Mouse (Mus musculus): Measurements from ENCODE around the gene Fam213b.

Fam213b gene

DNA sequence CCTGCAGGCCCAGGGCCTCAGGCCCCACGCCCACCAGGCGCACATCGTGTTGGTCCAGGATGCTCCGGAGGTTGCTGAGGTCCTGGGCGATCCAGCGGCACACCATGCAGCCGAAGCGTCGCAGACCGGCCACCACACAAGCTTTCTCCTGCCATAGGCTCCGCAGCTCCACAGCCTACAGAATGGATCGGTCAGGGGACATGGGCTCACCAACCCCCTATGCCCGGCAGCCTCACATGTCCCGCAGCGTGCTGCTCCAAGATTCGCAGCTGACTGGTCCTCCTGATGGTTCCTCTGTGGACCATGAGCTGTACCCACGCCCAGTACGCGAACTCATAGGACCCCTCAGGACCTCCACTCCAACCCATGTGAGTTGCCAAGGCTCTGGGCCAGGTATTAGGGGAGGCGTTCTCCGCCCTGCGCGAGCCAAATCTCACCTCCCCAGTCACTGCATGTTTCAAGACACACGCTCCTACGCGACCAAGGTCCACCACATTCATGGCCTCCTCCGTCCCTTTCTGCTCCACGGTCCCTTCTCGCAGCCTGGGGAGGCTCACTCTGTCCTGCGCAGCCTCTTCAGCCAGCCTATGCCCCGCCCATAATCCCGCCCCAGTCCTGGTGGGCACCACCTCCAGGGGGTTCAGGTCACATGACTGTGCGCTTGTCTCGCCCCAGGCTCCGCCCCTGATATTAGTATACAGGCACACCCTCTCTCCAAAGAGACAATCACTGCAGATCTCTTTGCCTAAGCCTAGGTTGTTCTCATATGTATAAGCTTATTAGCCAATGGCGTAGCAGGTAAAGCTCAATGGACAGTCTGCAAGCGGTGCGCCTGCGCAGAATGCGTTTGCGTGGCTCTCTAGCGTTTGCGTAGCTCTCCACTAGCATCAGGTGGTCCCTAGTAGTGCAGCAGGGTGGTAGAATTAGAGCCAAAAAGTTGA, at the start of gene Fam213b:
Fam213b (minus strand) TSS at position 630 of the 941 bp plus-strand sequence.
- peak; percentile 96 for DNase-seq (ENCODE audit: low read depth, low spot score)

DNA sequence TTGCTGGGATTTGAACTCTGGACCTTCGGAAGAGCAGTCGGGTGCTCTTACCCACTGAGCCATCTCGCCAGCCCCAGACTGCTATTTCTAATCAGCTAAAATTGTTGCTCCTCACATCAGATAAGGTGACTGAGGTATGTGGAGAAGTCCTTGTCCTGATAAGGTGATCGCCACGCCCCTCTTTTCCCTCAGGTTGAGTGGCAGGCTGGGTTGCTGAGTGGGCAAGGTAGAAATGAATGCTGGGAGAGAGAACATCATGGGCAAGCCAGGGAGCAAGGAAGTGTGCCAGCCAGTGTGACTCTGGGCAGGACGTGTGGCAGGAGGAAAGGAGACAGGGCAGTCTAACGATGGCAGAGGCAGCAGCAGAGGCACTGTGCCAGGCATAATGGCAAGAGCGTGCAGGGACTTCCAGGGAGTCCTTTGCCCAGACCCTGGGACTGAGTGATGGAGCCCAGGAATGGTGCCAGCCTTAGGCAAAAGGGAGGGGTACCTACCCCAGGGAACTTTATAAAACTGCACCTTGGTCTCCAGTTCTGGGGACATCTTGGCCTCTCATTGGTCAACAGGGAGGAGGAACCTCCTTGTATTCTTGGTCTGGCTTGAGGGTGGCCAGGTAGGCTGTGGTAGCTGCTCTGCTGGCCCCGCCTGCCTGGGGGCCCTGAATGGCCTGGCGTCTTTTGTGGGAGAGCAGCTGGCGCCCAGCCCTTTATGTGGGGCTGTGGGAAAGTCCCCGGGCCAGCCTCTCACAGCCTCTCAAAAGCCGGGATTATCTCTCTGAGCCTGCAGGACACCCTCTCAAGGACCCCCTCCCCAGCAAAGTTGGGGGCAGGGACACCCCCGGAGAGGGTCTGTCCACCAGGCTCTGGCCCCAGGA, 49.4 kb upstream of the Fam213b start:
- DNase-seq (ENCODE audit: low read depth, low spot score) = no peak

DNA sequence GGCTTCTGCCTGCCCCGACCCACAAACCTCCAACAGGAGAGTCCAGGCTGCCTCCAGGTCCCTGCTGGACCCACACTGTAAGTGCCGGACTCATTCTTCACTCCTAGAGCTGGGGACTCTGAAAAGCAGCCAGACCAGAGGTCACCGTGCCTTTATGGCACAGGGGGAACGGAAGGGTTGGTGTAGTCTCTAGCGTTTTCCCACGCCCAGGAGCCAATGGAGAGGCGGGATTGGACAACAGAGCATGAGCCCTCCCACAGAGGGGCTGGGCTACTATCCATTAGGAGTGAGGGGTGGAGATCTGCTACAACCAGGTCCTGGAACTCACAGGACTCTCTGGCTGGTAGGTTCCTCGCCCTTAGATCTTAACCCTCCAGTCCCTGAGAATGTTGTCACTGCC, 47.4 kb upstream of the Fam213b start:
- DNase-seq (ENCODE audit: low read depth, low spot score) = no peak

DNA sequence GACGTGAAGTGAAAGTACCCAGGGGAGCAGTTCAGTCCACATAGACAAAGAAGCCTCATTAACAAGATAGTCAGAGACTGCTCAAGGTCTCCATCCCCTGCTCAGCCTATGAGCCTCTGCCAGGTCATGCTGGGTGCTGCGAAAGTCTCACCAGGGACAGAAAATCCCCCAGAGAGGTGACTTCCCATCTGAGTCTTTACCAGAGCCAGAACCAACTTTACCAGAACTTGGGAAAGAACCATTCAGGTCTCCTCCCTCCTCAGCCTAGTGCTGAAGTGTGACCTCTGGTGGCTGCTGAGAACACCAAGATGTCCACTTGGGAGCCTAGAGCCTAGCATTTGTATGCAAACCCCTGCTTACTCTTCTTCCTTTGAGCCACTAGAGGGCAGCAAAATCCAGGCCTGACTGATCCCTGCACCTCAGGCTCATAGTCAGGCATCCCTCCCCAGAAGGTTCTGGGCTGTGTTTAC, 45.2 kb upstream of the Fam213b start:
- peak; percentile 93 for DNase-seq (ENCODE audit: low read depth, low spot score)

DNA sequence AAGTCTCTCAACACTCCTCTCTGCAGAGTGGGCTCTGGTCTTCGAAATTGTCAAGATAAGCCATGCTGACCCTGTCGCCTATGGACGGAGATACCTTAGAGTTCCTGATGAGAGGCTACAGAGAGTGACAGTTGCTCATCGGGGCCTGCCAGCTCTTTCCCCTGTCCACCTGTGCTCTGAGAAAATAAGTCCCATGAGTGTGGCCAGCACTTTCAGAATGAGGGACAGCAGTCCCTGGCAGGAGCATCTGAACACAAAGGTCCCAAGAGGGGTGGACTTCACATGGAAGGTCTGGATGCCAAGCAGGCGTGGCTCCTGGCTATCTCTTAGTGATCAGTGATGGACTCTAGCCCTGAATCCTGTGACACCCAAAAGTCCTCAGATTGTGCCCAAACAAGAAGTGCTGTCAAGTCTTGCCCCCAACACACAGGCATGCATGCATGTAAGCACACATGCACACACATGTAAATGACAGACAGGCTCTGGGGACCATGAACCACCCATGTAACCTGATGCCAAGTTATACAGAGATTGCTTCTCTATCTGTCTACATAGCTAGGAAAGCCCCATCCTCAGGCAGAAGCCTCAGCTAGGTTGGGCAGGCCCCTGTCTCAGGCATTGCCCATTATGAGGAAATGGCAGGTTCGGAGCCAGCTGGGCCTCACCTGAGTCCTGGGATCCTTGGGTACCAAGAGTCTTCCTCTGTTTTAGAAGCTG, 44.5 kb upstream of the Fam213b start:
- DNase-seq (ENCODE audit: low read depth, low spot score) = no peak

DNA sequence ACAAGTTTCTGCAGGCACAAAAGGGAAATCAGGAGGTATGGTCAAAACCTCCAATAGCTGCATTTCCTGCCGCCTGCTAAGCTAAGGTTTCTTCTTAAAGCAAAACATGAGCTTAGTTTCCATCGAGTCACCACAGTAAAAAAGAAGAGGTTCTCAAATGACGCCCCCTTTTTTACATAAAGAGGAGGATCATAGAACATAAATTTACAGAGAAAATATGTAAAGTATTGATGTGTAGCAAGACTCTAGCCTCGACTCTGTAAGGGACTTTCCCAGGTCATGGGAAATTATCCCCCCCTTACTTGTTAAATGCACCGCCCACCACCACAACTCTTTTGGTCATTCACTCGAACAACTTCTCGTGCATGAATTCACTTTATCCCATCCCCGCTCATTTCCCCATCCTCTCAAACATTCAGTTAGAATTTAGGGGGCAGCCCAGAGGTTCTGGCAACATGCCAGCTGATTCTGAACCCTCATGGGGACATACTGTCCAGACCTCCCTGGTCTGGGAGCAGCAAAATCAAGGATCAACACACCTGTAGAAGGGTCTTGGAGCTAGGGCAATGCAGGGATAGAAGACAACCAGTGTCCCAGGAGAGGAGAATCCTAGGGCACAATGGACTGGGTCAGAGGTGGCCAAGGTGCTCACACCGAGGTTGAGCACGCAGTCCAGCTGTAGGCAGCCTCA, 43.8 kb upstream of the Fam213b start:
- peak; percentile 83 for DNase-seq (ENCODE audit: low read depth, low spot score)

DNA sequence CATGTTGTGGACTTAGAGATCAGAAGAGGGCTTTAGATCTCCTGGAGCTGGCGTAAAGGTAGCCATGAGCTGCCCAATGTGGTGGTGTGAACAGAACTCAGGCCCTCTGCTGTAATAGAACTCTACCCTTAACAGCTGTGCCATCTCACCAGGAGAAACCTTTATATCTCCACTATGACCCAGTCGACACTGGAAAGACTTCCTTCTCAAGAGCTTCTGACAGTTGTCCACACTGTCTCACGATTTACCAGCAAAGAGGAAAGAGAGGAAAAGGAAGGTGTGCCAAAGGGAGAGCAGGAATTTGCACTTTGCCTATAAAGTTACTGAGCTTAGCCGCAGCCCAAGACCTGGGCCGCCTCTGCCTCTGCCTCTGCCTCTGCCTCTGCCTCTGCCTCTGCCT, 42.9 kb upstream of the Fam213b start:
- peak; percentile 67 for DNase-seq (ENCODE audit: low read depth, low spot score)

DNA sequence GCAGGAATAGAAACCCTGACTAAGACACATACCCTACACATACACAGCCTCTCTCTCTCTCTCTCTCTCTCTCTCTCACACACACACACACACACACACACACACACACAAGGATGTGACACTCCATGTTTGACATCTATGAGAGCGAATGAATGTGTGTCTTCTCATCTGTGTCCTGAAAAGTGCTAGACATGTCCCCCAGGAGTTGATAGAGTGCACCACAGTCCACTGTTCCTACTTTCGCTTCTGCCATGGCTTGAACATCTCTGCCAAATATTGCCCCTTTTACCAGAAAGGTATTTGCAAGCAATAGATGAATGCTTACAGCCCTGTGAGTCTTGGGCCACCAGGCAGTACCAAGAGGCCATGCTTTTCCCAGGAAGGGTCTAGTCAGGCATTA, 41.2 kb upstream of the Fam213b start:
- peak; percentile 47 for DNase-seq (ENCODE audit: low read depth, low spot score)

DNA sequence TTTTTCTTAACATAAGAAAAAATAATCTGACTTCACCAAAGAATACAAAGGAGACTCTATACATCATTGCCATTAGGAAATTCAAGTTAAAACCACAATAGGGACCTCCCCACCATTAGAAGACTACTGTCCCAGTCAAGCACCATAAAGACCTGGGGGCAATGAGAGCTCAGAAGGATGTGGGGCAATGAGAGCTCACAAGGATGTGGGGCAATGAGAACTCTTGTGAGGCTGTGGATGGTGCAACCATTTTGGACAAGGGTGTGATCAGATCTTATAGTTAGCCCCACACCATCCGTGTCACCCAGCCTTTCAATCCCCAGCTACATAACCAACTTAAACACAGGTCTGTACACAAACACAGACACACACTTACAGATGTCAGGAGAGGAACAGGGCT, 38.8 kb upstream of the Fam213b start:
- no peak for DNase-seq (ENCODE audit: low read depth, low spot score)

DNA sequence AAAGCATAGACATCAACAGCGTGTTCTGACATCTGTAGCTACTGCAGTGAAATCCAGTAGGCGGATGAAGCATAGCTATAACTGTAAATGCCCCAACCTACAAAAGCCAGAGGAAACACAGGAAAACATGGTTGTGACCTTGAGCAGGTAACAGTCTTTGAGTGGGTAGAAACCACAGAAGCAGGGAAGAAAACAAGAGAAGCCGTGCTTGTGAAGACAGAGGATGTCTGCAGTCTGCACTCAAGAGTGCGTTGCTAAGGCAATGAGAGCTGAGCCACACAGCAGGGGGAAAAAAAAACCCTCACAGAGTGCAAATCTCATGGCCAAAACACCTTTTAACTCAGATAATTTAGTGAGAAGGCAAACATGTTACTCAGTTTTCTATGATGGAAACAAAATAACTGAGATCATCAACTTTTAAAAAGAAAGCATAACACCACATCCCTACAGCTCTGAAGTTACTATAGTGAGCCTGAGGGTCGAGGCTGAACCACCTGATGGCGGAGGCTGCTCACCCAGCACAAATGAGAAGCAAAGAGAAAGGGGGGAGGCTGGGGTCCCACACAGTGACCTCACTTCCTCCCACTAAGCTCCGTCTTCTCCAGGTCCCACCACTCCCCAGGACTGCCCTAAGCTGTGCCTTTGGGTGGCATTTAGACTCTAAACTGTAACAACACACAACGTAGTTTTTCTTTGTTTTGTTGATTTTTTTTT, 37.8 kb upstream of the Fam213b start:
- DNase-seq (ENCODE audit: low read depth, low spot score) = no peak

DNA sequence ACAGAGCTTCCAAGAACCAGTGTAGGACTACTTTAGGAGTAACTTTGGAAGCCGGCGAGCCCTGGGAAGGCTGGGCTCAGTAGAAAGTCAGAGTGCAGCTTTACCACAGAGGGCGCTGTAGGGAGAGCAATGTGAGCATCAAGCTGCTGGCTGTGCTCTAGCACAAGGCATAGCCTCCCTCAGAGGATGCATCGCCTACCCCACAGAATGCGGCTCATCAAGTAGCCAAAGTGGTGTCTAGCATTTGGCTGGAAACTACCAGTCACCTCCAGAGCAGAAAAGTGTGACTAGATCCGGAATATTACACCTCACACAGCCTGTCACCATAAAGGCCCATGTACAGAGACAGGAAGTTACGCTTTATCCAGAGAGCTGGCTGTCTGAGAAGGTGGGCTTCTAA, 36.9 kb upstream of the Fam213b start:
- peak; percentile 34 for DNase-seq (ENCODE audit: low read depth, low spot score)

DNA sequence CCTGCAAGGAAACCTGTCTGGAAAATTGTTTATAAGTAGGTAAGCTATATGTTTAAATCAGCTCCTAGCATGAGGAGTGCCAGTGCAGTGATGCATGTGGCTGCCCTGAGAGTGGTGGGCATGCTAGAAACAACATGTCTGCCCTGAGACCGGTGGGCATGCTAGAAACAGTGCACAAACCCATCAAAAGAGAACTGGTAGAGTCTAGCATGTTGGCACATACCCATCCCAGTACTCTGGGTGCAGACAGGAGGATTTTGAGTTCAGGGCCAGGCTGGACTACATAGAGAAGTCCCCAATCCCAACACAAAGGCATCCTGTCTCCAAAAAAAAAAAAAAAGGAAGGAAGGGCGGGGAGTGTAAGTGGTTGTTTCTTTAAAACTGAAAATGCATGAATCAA, 35.9 kb upstream of the Fam213b start:
- DNase-seq (ENCODE audit: low read depth, low spot score) = no peak

DNA sequence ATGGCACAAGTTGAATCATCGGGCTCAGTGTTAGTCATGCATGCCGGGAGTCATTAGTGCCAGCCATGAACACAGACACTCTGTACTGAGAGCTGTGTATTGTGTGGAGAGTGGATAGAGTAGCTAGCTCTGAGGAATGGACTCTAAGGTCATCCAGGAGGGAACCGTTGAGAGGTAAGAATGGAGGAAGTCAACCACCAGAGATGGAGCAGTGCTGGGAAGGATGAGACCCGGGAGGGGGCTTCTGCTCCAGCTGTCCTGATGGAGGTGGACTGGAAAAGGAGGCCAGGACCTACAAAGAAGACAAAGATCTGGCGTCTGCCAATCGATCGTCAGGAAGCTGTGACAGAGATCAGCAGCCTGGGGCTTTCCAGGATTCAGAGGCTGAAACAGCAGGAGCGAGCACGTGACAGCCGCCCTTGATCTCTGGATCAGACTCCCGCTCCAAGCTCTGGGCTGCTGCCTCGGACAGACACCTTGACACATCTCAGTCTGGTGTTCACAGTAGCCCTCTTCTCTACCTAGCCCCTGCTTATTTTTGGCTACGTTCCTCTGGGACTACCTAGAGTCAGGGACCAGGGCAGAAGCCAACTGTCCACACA, 34.5 kb upstream of the Fam213b start:
- DNase-seq (ENCODE audit: low read depth, low spot score) = no peak

DNA sequence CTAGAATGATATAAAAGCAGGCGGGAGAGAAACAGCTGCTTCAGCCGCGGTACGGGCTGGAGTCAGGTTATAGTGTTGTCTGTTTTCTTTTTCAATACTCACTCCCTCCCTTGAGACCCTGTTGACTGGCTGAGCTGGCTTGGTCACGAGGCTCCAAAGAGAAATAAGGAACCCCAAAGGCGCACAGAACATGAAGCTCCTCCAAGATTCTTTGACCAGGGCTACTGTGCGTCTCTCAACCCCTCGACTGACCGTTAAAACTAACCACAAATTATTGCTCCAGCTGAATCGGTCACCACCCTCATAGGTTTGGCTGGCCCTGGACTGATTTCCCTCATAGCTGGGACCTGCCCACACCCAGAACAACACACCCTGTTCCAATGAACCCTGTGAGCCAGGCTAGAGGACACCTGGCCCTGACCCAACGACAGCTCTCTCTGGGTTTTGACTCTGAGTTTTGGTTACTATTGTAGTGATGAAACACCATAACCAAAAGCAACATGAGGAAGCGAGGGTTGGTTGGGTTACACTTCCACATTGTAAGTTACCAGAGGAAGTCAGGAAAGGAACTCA, 30.2 kb upstream of the Fam213b start:
- DNase-seq (ENCODE audit: low read depth, low spot score) = peak; percentile 84

DNA sequence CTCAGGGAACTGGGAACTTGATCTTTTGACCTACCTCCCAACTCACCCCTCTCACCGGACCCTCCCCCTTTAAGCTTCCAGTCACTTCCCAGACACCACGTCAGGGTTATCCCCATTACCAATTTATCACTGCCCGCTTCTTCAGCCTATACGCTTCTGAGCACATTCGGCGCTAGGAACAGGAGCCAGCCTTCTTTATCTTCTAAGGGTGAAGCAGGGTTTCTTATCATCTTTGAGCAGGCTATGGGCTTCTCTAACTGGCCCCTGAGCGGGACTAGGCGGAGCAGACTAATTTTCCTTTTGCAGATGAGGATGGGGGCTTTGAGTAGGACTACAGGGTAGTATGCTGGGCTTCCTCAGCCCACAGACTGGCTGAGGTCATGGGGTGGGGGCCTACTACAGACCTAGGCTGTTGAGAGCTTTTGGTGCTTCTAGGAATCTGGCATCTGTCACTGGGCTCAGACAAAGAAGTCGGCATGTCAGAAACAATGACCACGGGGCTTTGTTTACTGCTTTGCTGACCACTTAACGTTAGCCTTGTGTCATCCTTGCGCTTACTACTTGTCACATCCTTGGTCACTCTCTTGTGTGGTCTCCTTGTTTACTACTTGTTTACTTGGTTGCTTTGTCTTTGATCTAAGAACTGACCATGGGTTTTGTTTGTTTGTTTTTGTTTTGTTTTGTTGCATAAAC, 29.6 kb upstream of the Fam213b start, which contains the start of gene Tnfrsf14:
Tnfrsf14 (minus strand) TSS at position 169 of the 693 bp plus-strand sequence.
- peak; percentile 63 for DNase-seq (ENCODE audit: low read depth, low spot score)

DNA sequence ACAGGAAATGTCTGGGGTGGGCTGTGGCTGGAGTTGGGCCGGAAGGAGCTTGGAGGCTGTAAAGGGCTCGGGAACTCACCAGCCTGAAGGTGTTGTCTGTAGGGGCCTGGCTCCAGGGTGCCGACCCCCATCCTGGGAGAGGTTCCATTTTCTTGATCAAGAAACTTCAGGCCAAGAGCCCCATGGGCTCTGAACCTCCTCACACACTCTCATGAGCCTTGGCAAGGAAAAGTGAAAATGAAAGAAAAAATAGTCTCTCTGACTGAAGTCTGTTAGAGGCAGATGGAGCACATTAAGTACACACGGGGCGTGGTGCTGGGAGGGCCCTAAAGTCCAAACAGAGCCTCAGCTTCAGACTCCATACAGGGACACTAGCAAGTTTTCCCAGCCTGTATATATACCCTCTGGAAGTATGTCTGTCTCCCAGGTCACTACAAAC, 29.0 kb upstream of the Fam213b start:
- peak; percentile 84 for DNase-seq (ENCODE audit: low read depth, low spot score)

DNA sequence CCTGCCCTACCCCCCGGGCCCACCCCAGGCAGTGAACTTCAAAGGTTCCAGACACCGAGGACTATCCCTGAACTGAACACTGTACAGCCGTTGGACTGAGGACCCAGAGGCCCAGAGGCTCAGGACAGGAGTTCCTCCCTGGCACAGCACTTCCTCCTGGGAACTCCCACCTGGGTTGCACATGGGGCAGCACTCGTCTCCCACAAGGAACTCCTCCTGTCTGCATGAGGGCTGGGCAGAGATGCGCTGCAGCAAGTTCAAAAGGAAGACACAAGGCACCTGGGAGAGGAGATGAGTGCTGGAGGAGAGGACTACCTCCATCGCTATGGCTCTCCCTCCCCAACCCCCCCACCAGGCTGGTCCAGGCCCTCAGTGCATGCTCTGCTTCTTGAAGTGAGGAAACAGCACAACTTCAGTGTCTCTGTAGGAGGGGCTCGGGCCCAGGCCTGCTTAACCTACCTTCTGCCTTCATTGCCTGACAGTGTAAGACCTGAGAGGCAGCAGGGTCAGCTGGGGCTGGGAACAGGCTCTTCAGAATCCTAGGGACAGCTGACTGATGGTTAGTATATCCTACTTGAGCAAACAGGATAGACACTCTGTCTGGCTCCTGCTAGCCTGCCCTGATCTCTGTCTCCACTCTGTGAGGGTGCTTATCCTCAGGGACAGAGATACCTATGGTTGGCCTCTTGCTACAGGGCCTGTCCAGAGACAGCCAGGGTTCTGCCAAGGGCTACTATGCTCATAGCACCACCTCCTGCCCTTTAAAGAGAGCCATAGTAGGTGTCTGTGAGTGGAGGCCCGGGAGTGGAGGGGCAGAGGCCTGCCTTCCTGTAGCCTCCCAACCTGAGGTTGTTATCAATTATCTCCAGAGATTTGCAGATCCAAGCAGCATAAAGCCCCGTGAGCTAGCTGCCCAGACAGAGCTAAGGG, 28.3 kb upstream of the Fam213b start:
- peak; percentile 67 for DNase-seq (ENCODE audit: low read depth, low spot score)

DNA sequence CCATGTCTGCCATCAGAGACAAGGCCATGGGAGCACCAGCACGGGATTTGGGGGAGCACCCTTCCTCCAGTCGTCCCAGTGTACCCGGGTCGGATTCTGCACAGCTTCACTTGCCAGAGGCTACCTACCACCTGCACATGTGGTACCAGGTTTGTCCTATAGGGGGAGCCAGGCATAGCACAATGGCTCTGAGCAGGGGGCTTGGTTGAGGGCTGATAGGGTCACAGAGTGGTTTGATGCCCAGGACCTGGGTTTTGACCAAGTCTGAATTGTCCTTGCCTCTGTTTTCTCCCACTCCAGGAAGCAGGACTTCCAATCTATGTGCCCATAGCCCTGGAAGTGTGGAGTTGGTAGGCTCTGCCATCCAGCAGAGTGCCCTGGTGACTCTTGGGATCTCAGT, 26.5 kb upstream of the Fam213b start:
- peak; percentile 68 for DNase-seq (ENCODE audit: low read depth, low spot score)

All from A20 (cell line).